Mouse (Mus musculus): ENCODE data around the gene Evi5. TPM values are rescaled to one million over a fixed set of nuclear protein-coding genes. Genes with fewer than 3 reads are reported as not detected.

Gene Evi5
- polyA plus RNA-seq, 1 experiment from 2014 or later = 74.0 TPM

- Histone ChIP-seq H3K27ac (ENCODE audit: low read length) (no peak overlapping the region), H3K4me1 (ENCODE audit: insufficient read depth, low read depth, low read length) (peaks cover 44% of the 10 kb centered on the region), H3K36me3 (ENCODE audit: insufficient read depth, low read length) (no peaks in the 10 kb centered on the region), H3K4me3 (ENCODE audit: low read depth, low read length) (peak overlapping the region; percentile 33), H3K27me3 (replicated peaks; ENCODE audit: insufficient read depth, low read length) (peaks cover 79% of the 10 kb centered on the region), H3K9me3 (ENCODE audit: low read length) (no peaks in the 10 kb centered on the region), H3K4me2 (replicated peaks; ENCODE audit: low read depth, low read length) (peak overlapping the region; percentile 56), H3K9ac (replicated peaks; ENCODE audit: low read depth) (no peak overlapping the region)
- no peak for DNase-seq (ENCODE audit: low spot score)
- no peak; the same call in 1 of the 2 replicates for ATAC-seq
- TF ChIP-seq EP300 (IDR thresholded peaks at IDR 0.05) = no peak
- TF ChIP-seq CTCF (IDR thresholded peaks at IDR 0.05) = no peak
- 2% methylated on average over 52 of the region's 52 CpGs for WGBS
These were observed 150.1 kb downstream of the Evi5 start for GRCm38 (mm10) chr5:107724661-107725434.

- H3K4me3 ChIP-seq (ENCODE audit: low read depth, low read length) = peak overlapping the region; percentile 33
- ATAC-seq = peak; percentile 25; the same call in 1 of the 2 replicates
These were observed 151.1 kb downstream of the Evi5 start for GRCm38 (mm10) chr5:107723541-107724511.

GRCm38 (mm10) chr5:107722661-107723532 lies 152.0 kb downstream of the Evi5 start:
- 3% methylated on average over 34 of the region's 34 CpGs for WGBS
- Histone ChIP-seq H3K27ac (ENCODE audit: low read length) (no peak overlapping the region), H3K9me3 (ENCODE audit: low read length) (no peaks in the 10 kb centered on the region), H3K9ac (replicated peaks; ENCODE audit: low read depth) (no peak overlapping the region), H3K4me3 (ENCODE audit: low read depth, low read length) (peak overlapping the region; percentile 33), H3K4me1 (ENCODE audit: insufficient read depth, low read depth, low read length) (peaks cover 48% of the 10 kb centered on the region), H3K27me3 (replicated peaks; ENCODE audit: insufficient read depth, low read length) (peaks cover 80% of the 10 kb centered on the region), H3K4me2 (replicated peaks; ENCODE audit: low read depth, low read length) (peak overlapping the region; percentile 56), H3K36me3 (ENCODE audit: insufficient read depth, low read length) (no peaks in the 10 kb centered on the region)
- no peak for DNase-seq (ENCODE audit: low spot score)
- TF ChIP-seq CTCF (IDR thresholded peaks at IDR 0.05) (no peak), EP300 (IDR thresholded peaks at IDR 0.05) (no peak)
- no peak for ATAC-seq

More at GRCm38 (mm10) chr5:107723541-107724511, 151.1 kb downstream of the Evi5 start:
- WGBS = 2% methylated on average over 48 of the region's 49 CpGs
- Histone ChIP-seq H3K27ac (ENCODE audit: low read length) (no peak overlapping the region), H3K36me3 (ENCODE audit: insufficient read depth, low read length) (no peaks in the 10 kb centered on the region), H3K9me3 (ENCODE audit: low read length) (no peaks in the 10 kb centered on the region), H3K9ac (replicated peaks; ENCODE audit: low read depth) (no peak overlapping the region), H3K27me3 (replicated peaks; ENCODE audit: insufficient read depth, low read length) (peaks cover 86% of the 10 kb centered on the region), H3K4me1 (ENCODE audit: insufficient read depth, low read depth, low read length) (peaks cover 48% of the 10 kb centered on the region), H3K4me2 (replicated peaks; ENCODE audit: low read depth, low read length) (peak overlapping the region; percentile 56)
- DNase-seq (ENCODE audit: low spot score) = peak; percentile 31
- TF ChIP-seq CTCF (IDR thresholded peaks at IDR 0.05) = no peak
- no peak for TF ChIP-seq EP300 (IDR thresholded peaks at IDR 0.05)

- Histone ChIP-seq H3K4me3 (ENCODE audit: low read depth, low read length) (peak overlapping the region; percentile 29), H3K27me3 (replicated peaks; ENCODE audit: insufficient read depth, low read length) (peaks cover 79% of the 10 kb centered on the region), H3K4me1 (ENCODE audit: insufficient read depth, low read depth, low read length) (peaks cover 48% of the 10 kb centered on the region), H3K9ac (replicated peaks; ENCODE audit: low read depth) (no peak overlapping the region), H3K36me3 (ENCODE audit: insufficient read depth, low read length) (no peaks in the 10 kb centered on the region), H3K27ac (ENCODE audit: low read length) (no peak overlapping the region), H3K4me2 (replicated peaks; ENCODE audit: low read depth, low read length) (peak overlapping the region; percentile 47), H3K9me3 (ENCODE audit: low read length) (no peaks in the 10 kb centered on the region)
- 4% methylated on average over 33 of the region's 33 CpGs for WGBS
- DNase-seq (ENCODE audit: low spot score) (peak; percentile 5), ATAC-seq (peak; percentile 33; the same call in 1 of the 2 replicates)
- TF ChIP-seq CTCF (IDR thresholded peaks at IDR 0.05) = no peak
- TF ChIP-seq EP300 (IDR thresholded peaks at IDR 0.05) = no peak
These were observed 153.3 kb downstream of the Evi5 start for GRCm38 (mm10) chr5:107721638-107722011.

GRCm38 (mm10) chr5:107720991-107721637 lies 153.8 kb downstream of the Evi5 start:
- H3K4me2 ChIP-seq (replicated peaks; ENCODE audit: low read depth, low read length) = peak overlapping the region; percentile 47
- peak overlapping the region; percentile 29 for H3K4me3 ChIP-seq (ENCODE audit: low read depth, low read length)
- H3K4me1 ChIP-seq (ENCODE audit: insufficient read depth, low read depth, low read length) = peaks cover 46% of the 10 kb centered on the region
- ATAC-seq (no peak), DNase-seq (ENCODE audit: low spot score) (peak; percentile 7)
- TF ChIP-seq EP300 (IDR thresholded peaks at IDR 0.05) (no peak), CTCF (IDR thresholded peaks at IDR 0.05) (no peak)
- H3K27ac ChIP-seq (ENCODE audit: low read length) = no peak overlapping the region
- no peak overlapping the region for H3K9ac ChIP-seq (replicated peaks; ENCODE audit: low read depth)
- H3K27me3 ChIP-seq (replicated peaks; ENCODE audit: insufficient read depth, low read length) = peaks cover 75% of the 10 kb centered on the region
- no peaks in the 10 kb centered on the region for H3K9me3 ChIP-seq (ENCODE audit: low read length)
- 9% methylated on average over 32 of the region's 58 CpGs for WGBS
- H3K36me3 ChIP-seq (ENCODE audit: insufficient read depth, low read length) = no peaks in the 10 kb centered on the region

Data from lung, postnatal 0 days (tissue).